Mouse (Mus musculus) gastrocnemius, postnatal 10 days (tissue): Measurements from ENCODE around the gene Znhit2. TPM values are rescaled to one million over a fixed set of nuclear protein-coding genes. Genes with fewer than 3 reads are reported as not detected.
A peak's percentile ranks its signal among the peaks of the same experiment; 100 is the strongest.

Experiments used
- DNase-seq: peaks from one replicate; pipeline ENCODE4 v3.0.0; 2021; ENCODE audit warnings: mixed read lengths
- total RNA-seq, 2 experiments: library from RNA; stranded (reverse); gene quantifications; 2 replicates each; pipeline ENCODE4 v1.2.3; 2021

The Znhit2 gene
- total RNA-seq, 2 experiments from 2014 or later, result 10.6 to 11.0 TPM

DNA sequence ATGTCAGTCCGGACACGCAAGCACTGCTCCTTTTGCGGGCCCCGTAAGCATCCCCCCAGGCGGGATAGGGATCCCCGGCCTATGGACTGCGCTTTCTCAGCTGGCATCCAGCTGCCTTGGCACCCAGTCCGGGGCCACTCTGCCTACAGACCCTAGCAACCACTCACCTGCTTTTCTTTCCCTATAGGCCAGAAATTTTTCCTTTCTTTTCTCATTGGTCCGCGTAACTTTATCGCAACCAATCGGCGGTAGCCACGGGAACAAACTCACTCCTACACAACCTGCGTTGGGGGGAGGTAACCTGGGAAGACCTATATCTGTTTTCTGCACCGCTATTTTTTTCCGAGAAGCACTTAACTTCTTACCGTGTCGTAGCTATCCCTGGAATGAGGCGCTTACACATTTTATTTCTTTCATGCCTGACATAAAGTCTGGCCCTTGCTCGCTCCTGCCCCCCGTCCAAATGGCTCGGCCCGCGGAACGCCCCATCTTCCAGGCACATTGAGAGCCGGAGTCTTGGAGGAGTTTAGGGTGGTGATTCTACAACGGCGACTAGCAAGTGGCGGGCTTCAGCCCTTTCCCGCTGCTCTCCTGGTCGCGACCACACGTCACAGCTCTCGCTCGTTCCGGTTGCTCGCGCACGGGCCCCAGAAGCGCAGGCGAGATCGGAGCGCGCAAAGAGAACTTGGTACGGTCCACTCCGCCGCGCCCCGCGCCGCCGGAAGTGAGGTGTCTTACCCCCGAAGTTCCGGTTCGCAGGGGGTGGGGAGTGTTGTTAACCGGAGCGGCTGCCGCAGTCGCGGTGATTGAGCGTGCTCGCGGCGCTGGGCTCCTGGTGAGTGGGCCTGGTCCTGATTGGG lies 14.5 kb upstream of the Znhit2 start, which contains the start of gene Syvn1:
Gene Syvn1 (plus strand): TSS at position 283 of the 860 bp plus-strand sequence.
- DNase-seq, result peak; percentile 87

DNA sequence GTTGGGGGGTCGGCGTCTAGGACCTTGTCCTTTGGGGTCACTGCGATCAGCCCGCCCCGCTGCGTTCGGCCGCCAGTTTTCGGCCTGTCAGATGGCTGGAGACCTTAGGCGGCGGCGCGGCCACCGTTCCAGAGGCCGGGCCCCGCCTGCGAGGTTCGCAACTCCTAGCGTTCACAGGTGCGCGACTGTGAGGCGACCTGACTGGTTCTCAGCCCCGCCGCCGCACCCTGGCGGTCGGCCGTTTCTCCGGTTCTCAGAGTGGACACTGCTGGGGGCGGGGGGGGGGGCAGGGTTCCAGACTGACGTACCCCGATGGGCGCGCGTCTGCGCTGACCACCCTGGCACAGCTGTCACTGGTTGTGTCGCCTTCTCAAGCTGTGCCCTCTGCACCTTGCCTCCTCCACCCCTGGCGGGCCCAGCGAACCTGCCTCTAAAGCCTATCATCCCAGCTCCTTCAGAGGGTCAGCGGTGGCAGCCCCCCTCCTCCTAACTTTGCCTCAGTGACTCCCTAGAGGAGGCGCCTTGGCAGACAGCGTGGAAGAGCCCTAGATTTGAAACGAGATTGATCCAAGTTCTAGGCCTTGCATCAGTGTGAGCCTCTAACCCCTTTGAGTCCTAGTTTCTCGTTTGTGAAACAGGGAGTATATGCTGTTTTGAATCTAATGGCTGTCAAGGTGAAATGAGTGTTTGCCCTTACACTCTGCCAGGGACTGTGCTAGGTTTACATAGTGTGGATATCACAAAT lies 13.7 kb upstream of the Znhit2 start:
- no peak for DNase-seq

DNA sequence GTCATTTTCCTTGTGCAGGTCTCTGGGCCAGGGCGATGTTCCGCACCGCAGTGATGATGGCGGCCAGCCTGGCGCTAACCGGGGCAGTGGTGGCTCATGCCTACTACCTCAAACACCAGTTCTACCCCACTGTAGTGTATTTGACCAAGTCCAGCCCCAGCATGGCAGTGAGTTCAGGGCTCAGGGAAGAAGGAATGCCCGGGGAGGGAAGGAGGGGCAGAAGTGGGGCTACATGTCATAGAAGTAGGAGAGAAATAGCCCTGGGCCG lies 13.2 kb upstream of the Znhit2 start:
- DNase-seq, result no peak

DNA sequence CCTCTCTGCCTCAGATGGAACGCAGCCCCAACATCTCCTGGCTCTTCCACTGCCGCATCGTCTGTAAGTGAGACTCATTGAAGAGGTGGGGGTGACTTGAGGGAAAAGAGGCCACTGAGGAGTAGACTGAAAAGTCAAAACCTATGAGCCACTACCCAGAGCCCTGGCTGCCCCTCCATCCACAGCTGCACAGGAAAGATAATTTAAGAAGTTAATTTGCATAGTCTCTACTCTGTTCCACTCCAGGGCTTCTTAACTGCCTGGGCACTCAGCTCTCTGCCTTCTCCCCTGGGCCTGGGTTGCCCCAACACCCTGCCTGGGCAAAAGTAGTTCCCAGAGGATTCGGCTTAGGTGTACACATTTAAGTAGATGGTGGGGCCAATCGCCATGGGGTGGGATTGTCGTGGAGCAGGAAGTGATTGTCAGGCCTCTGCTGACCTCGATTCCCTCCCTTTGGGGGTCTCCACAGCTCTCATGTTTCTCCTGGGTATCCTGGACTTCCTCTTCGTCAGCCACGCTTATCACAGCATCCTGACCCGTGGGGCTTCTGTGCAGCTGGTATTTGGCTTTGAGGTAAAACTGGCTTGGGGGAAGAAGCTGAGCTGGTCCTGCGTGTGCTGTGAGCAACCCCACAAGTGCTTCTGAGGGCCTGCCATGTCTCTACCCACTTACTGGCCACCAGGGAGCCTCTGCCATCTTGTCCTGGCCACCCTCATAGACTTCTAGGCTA lies 12.1 kb upstream of the Znhit2 start:
- DNase-seq, result no peak

DNA sequence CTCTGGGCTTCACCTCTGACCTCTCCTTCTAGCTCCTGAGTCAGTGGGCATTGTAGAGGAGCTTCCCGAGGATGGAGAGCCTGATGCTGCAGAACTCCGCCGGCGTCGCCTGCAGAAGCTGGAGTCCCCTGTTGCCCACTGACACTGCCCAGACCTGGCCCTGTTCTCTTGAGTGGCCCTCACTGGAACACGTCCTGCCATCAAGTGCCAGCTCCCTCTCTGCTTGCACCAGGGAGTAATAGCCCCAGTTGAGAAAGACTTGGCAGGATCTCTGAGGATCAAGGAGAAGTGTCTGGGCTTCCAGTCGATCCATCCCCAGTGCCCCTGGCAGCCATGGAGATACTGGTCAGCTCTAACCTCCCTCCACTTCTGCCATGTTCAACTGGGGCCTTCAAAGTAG lies 8.5 kb upstream of the Znhit2 start:
- no peak for DNase-seq

DNA sequence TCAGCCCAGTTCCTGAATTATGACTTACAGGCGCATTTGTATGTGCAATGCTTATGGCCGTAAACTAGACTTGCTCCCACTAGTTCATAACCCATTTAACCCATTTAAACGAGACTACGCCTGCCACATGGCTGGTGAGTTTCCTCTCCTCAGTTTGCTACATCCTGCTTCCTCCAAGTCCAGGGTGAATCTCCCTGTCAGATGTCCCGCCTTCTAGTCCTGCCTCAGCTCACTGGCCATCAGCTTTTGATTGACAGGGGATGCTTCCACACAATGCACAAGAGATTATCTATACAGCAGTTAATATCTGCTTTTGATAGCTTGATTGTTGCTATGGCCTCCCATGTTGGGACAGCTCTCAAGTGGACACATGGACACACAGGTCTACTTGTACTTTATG lies 6.7 kb upstream of the Znhit2 start:
- no peak for DNase-seq

DNA sequence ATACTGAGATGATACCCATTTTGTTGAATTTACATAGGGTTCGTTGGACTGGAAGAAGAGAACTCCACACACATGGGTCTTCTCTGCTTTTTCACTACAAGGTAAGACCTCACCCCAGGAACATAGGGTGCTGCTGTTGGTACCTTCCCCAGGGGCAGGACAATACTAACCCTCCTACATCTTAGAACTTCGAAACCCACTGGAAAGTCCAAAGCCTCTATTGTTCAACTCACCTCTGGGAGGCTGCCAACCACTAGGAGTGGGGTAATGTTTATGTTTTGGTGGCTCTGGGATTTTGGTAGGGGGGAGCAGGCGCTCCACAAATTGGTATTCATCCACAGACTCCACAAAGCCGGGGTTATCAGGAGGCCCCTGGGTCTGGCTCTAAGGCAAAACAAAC lies 4.3 kb upstream of the Znhit2 start:
- DNase-seq, result no peak

DNA sequence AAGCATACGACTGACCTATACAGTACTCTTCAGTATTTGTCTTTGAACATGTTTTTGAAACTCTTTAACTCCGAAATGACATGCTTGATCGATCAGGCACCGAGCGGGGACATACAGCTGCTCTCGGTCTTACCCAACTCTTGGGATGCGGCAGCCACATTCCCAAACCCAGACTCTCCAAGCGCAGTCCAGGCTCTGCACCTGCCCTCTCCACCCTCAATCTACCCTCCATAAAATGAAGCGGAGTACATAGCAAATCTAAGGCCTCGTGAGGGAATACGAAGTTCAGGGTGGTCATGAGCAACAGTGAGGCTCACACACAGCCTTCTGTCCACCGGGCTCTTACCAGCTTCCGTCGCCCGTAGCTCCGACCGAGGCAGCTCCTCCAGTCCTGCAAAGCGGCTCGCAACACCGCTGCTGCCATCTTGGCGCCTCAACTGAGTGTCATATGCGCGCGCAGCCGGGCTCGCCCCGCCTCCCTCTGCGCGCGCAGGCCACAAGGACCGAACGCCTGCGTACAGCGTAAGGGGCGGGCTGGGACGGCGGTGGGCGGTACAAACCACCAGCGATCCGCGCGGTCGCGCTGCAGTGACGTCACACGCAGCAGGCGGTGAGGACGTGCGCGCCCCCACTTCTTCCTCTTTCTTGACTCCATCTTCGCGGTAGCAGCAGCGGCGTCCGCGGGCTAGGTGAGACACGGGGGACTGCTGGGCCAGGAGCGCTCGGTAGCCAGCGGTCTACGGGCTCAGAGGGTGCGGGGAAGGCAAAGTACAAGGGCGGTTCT lies 3.5 kb upstream of the Znhit2 start, which contains the start of the genes Mrpl49 and Fau:
Gene Mrpl49 (minus strand): TSS at position 473 of the 784 bp plus-strand sequence.
Gene Fau (plus strand): TSS at position 532 of the 784 bp plus-strand sequence.
- DNase-seq, result peak; percentile 99

DNA sequence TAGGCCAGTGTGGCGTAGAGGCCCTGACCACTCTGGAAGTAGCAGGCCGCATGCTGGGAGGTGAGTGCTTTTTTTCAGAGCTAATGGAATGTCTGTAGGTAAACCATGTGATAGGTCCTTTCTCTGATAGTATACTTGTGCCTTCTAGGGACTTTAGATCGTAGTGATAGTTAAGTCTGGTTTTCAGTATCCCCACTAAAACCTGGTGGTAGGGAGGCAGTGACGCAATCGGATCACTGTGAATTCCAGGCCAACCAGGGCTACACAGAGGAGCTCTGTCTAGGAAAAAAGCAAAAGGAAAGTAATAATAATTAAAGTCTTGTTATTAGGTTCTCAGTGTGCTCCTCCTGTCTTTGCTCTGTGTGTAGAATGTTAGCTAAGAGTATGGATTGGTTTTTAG lies 2.5 kb upstream of the Znhit2 start:
- no peak for DNase-seq

DNA sequence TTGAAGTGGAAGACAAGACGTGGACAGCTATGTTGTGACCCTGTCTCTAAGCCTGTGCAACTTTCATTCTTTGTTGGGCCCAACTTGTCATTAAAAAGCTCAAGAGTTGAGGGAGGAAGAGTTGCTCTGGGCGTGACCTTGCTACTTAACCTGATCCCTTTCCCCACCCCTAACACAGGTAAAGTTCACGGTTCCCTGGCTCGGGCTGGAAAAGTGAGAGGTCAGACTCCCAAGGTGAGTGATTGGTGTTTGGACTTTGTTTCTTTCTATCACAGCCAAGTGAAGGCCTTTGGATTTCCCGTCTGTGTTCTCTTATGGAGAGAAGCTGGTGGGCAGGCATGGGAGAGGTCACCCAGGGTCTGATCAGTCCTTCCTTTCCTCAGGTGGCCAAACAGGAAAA lies 2.0 kb upstream of the Znhit2 start:
- DNase-seq, result no peak

DNA sequence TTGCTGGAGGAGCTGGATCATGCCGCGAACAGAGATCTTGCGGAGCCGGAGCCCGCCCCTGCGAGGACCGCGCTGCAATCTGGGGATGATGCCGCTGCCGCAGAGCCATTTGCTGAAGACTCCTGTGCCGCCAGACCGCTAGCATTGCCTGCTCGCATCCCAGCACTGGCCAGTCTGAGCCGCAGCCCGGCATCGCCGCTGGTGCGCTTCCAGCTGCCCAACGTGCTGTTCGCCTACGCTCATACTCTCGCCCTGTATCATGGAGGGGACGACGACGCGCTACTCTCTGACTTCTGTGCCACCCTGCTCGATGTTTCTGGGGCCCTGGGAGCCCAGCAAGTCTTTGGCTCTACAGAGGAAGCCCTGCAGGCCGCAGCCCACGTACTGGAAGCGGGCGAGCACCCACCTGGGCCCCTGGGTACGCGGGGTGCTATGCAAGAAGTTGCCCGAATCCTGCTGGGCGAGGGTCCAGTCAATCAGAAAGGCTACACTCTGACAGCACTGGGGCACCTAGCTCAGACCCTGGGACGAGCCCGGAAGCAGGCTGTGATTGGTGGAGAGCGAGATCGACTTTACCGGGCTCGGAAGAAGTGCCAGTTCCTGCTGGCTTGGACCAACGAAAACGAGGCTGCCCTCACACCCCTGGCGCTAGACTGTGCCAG lies 780 bp downstream of the Znhit2 start:
- DNase-seq, result peak; percentile 29

DNA sequence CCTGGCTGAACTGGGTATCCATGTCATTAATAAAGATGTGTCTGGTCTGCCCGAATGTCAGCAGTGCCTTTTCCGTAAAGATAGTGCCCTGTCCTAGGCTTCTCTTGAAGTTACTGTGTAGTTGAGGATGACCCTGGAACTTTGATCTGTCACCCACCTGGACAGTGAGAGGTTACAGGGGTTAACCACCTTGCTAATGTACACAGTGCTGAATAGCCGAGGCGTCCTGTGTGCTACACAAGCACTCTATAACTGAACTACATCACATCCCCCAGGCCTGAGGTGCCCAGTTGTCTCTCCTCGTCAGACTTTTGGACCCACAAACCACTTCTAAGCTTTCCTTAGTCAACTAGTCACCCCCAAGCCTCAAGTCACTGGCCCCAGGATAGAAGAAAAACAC lies 1.4 kb downstream of the Znhit2 start:
- no peak for DNase-seq

DNA sequence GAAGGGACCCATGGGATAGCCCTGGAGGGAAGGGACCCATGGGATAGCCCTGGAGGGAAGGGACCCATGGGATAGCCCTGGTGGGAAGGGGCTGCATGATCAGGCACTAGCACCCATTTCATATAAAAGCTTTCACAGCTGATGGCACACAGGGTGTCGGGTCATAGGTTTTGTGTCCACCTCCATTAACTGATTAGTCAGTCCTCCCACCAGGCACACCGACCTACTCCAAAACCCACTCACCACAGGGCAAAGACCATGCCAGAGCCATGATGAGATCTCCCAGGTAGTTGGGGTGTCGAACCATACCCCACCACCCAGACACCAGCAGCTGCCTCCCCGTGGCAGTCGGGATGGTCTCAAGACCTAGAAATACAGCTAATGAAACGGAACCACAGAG lies 2.1 kb downstream of the Znhit2 start:
- no peak for DNase-seq

DNA sequence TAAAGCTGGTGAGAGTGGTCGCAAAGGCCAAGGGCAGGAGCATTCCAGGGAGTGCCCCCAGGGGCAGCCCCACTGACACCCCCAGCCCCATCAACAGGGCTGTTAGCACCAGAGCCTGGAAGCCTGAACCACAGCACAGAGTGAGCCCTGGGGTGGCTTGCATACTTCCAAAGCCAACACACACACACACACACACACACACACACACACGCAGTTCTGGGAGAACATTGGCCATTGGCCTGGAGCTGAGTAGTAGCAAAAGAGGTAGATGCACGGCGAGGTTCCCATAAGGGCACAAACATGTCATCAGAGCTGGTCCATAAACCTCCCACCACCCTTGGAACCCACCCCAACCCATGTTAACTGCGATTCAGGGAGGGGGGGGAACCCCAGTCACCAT lies 5.6 kb downstream of the Znhit2 start:
- DNase-seq, result no peak

DNA sequence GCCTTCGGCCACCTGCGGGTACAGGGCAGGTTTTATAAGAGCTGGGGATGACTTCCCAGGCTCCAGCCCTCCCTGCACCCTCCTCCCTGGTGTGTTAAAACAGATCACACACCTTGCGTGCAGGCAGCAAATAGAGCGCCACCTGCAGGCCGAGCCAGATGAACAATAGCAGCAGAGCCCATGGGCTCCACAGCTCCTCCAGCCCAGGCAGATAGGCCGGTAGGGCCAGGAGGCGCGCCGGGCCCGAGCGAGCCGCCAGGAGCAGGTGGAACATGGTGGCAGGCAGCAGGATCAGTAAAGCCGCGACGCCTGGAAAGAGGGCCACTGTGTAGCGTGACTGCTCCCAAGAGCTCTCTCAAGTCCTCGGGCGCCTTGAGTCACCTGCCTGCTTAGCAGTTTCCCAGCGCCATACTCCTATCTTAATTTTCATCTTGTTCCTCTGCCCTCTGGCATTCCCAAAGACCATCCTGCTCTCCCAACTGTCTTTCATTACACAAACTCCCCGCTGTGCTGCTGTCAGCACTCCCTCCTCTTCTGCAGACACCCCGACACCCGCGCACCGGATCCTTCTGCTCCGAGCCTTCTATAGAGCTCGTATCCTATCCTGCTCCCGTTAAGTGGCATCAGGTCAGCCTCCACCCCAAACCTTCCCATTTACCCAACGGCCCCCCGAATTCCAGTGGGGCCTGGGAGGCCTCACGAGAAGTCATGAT lies 6.2 kb downstream of the Znhit2 start:
- DNase-seq, result peak; percentile 84

DNA sequence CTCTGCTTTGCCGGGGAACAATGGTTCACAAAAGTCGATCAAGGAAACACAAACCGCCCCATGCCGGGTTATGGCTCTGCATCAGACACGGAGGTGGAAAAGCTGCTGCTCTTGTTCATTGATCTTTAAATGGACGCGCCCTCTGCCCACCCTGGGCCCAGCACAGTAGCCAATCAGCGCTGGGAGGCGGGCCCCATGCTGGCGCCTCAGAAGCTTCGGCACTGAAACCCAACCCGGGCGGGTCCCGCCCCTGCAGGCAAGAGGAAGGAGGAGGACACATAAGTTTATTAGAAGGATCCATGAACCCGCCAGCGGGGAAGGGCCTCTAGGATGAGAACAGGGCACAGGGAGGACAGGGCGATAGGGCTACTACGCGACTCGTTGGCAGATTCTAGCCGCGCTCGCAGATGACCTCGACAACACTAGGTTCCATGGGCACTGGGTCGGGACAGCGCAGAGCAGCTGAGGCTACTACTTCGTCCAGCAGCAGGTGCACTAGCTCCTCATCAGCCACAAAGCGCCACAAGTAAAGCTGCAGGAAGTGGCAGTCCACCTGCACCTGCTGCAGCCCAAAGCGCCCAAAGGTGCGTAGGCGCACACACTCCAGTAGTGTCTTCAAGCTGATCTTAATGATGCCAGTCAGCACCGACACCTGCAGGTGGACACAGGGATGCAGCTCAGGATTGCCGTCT lies 6.9 kb downstream of the Znhit2 start, which contains the start of gene Tm7sf2:
Gene Tm7sf2 (minus strand): TSS at position 650 of the 692 bp plus-strand sequence.
- DNase-seq, result peak; percentile 85

DNA sequence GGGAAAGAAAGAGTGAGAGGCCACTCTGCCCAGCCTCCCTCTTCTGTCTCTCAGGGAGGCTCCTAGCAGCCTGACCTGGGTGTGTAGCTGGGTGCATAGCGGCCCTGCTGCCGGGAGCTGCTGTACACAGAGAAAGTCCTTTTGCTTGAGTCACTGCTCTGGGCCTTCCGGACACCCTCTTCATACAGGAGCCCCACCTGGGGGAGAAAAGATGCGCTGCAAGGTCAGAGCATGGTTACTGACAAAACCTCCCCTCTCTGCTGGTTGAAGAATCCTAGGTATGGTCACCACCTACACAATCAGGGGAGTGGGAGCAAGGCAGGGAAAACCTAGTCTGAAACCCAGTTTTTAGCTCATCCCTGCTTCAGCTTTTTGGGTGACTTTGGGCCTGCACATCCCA lies 8.0 kb downstream of the Znhit2 start:
- no peak for DNase-seq

DNA sequence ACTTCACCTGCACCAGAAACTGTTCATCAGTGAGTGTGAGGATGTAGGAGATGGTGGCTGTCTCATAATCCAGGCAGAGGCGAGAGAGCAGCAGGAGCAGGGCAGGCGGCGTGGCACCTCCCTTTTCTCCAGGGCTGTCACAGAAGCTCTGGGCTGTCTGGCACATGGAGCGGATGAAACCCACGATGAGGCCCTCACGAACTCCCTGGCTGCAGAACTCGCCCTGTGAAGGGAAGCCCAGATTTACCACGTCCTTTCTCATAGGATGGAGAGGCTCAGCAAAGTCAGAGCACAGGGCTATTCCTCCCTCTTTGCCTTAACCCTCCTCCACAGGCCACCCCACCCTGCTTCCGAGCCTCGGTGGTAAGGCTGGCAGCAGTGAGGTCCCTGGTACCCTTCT lies 8.9 kb downstream of the Znhit2 start:
- no peak for DNase-seq

DNA sequence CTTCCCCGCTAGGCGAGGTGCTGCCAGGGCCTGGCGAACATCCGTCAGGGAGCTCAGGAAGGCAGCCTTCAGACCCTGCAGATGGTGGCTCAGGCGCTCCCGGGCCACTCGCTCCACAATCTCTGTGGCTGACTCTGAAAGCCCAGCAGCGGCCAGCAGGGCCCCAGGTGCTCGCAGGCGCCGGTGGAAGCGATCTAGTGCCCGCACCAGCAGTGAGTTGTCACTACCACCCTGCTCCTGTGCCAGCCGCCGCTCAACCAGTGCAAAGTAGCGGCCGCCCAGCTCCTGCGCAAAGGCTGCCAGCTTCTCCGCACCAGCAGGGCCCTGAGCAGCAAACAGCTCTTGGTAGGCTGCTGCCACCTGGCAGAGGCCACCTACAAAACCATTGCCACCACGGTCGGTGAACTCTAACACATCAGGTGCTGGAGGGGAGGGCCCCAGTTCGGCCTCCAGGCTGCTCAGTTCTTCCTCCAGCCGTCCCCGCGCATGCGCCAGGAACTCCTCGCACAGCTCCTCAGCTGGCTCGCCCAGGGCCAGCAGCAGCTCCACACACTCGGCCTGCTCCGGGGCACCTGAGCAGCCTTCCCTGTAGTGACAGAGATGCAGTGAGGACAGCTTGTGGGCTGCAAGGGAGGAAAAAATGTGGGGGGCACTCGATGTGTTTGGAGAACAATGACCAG lies 9.7 kb downstream of the Znhit2 start:
- DNase-seq, result no peak

DNA sequence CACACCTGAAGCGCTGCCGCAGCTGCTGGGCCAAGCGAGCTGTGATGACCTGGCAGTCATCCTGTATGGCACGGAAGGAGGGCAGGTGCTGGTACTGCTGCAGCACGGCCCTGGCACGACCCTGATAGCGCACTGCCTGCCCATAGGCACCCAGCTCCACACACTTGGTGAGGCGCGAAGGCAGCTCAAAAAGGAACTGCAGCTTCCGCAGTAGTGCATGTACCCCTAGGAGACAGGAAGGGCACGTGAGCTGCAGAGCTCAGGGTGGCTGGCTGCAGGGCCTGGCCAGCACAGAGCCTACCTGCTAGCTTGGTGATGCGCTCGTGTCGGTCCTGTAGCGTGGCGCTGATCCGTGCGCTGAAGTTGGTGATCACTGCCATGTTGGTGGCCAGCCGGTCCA lies 10.3 kb downstream of the Znhit2 start:
- no peak for DNase-seq
